ENCODE assay signal across 25 mouse cellular contexts in genomic region chr19:53092251-53092650, GRCm38 (mm10). TPM values are rescaled to one million over a fixed set of nuclear protein-coding genes. Genes with fewer than 3 reads are reported as not detected.
DNase-seq lines count a peak whose midpoint lies in the region; ATAC-seq lines count a peak whose summit lies in the region.
"Had no signal": no experiment of that assay in that cellular context is flagged by ENCODE, and none has a peak within 500 bp of the region (broad histone marks: within the 10 kb centered on the region; RNA-seq: fewer than 3 reads in every experiment).

No protein-coding gene starts in this region.

- H3K9me3 ChIP-seq in kidney, embryonic 15.5 days (replicated peaks): no peaks in the 10 kb centered on the region
- H3K9me3 ChIP-seq: heart, embryonic 15.5 days; liver, embryonic 13.5 days; neural tube, embryonic 12.5 days had no signal

- no peaks in the 10 kb centered on the region for H3K36me3 ChIP-seq in kidney, embryonic 15.5 days
- H3K36me3 ChIP-seq: heart, embryonic 15.5 days; liver, embryonic 13.5 days; neural tube, embryonic 12.5 days had no signal

- no peaks in the 10 kb centered on the region for H3K27me3 ChIP-seq in kidney, embryonic 15.5 days
- H3K27me3 ChIP-seq: heart, embryonic 15.5 days; neural tube, embryonic 12.5 days had no signal

- no peak overlapping the region for H3K4me3 ChIP-seq in kidney, embryonic 15.5 days (replicated peaks)
- H3K4me3 ChIP-seq: heart, embryonic 15.5 days; left cerebral cortex, adult 2 months; liver, embryonic 13.5 days; neural tube, embryonic 12.5 days had no signal

- ATAC-seq in kidney, embryonic 15.5 days (replicated peaks; ENCODE audit: low FRiP score): 0 out of 2 replicates have a peak, but pooled peaks have one; percentile 27
- ATAC-seq: forebrain, embryonic 14.5 days; inflammation-experienced regulatory T-cells, adult 6 months had no signal

- 74% methylated on average over 6 of the region's 6 CpGs for WGBS in kidney, embryonic 15.5 days

- no peak overlapping the region for H3K27ac ChIP-seq in kidney, embryonic 15.5 days
- H3K27ac ChIP-seq: heart, embryonic 15.5 days; hindbrain, embryonic 14.5 days; kidney, postnatal 0 days; left cerebral cortex, adult 2 months; liver, embryonic 13.5 days; neural tube, embryonic 12.5 days had no signal

- no peak overlapping the region for H3K9ac ChIP-seq in kidney, embryonic 15.5 days
- H3K9ac ChIP-seq: heart, embryonic 15.5 days; hindbrain, embryonic 14.5 days; liver, embryonic 13.5 days; neural tube, embryonic 12.5 days had no signal

- H3K4me2 ChIP-seq in kidney, embryonic 15.5 days: no peak overlapping the region
- H3K4me2 ChIP-seq: heart, embryonic 15.5 days; hindbrain, embryonic 14.5 days; liver, embryonic 13.5 days; midbrain, embryonic 11.5 days; neural tube, embryonic 12.5 days had no signal

- DNase-seq in heart, adult 11 months: peak; percentile 61
- no peak for DNase-seq in heart, adult 9 months (ENCODE audit: low spot score in 2 of 2)
- DNase-seq in kidney, postnatal 14 days: no peak
- peak; percentile 45 for DNase-seq in Muller cell, postnatal 12 days (ENCODE audit: inconsistent ontology term)
- peak; percentile 35 to 52 for DNase-seq in kidney, postnatal 36 days
- no peak for DNase-seq in urinary bladder, postnatal 25 days (ENCODE audit: low spot score)
- DNase-seq: adrenal gland, adult 2 months; cerebellum, adult 11-12 months; cerebellum, postnatal 10 days; gastrocnemius, postnatal 10 days; heart, adult 18-20 months; heart, postnatal 4 days; liver, embryonic 13.5 days; lung, adult 2 months; lung, postnatal 14 days; right cerebral cortex, postnatal 14 days had no signal

- H3K4me1 ChIP-seq in kidney, embryonic 15.5 days: peaks cover 9% of the 10 kb centered on the region

RNA-seq across cellular contexts. Expression of gene Add3, which starts 48.0 kb away (rescaled TPM):
- polyA plus RNA-seq in kidney, embryonic 15.5 days (2015; fragmentation: Nextera tagmentation; extraction: Ambion mirVana): 80.1 and 85.6 TPM in 2 replicates

RNA-seq across cellular contexts. Expression of gene Xpnpep1, which starts 52.2 kb away (rescaled TPM):
- 148 and 168 TPM in 2 replicates for polyA plus RNA-seq in kidney, embryonic 15.5 days (2015; fragmentation: Nextera tagmentation; extraction: Ambion mirVana)

Comparison
In these comparisons a context has a peak if more than half of its experiments do, and no peak if none do; other contexts are left out.
1. DNase-seq: peak in heart, adult 11 months (single experiment), Muller cell, postnatal 12 days (single experiment) and kidney, postnatal 36 days (2 of 2); none in heart, adult 9 months (0 of 2), kidney, postnatal 14 days (single experiment) and urinary bladder, postnatal 25 days (single experiment).